Mouse (Mus musculus) embryonic facial prominence, embryonic 14.5 days (tissue): ENCODE results near the gene Ifngr2. TPM values are rescaled to one million over a fixed set of nuclear protein-coding genes. Genes with fewer than 3 reads are reported as not detected.

Experiments
- ATAC-seq: fragments of 200-750 bp; cut with Nextera tagmentation; 2 replicates; pipeline ENCODE4 v1.8.0; 2017; ENCODE audit warnings: low read depth, moderate number of reproducible peaks, moderate TSS enrichment
- DNase-seq: peaks from one replicate; pipeline ENCODE4 v3.0.0-alpha.2; 2015; ENCODE audit warnings: low spot score
- H3K27ac ChIP-seq: fragments of 300-500 bp; sonication (generic); replicated peaks from 2 replicates; pipeline ENCODE4 v1.5.1; 2014; ENCODE audit warnings: low read depth, mild to moderate bottlenecking, low read length, moderate library complexity
- H3K27me3 ChIP-seq: fragments of 300-500 bp; sonication (generic); replicated peaks from 2 replicates; pipeline ENCODE4 v1.6.1; 2014; ENCODE audit warnings: low read length; ENCODE audit not compliant: control insufficient read depth, insufficient read depth
- H3K36me3 ChIP-seq: fragments of 300-500 bp; sonication (generic); 2 replicates; pipeline ENCODE4 v1.6.1; 2014; ENCODE audit warnings: low read length, mixed read lengths; ENCODE audit not compliant: control insufficient read depth, insufficient read depth
- H3K4me1 ChIP-seq: fragments of 300-500 bp; sonication (generic); 2 replicates; pipeline ENCODE4 v1.6.1; 2014; ENCODE audit warnings: antibody characterized with exemption, low read length; ENCODE audit not compliant: control insufficient read depth, insufficient read depth
- H3K4me2 ChIP-seq: fragments of 300-500 bp; sonication (generic); 2 replicates; pipeline ENCODE4 v1.6.1; 2014; ENCODE audit warnings: low read depth, mild to moderate bottlenecking, low read length, moderate library complexity, mixed read lengths
- H3K4me3 ChIP-seq: fragments of 300-500 bp; sonication (generic); 2 replicates; pipeline ENCODE4 v1.5.1; 2014; ENCODE audit warnings: low read depth, mild to moderate bottlenecking, low read length
- H3K9ac ChIP-seq: fragments of 300-500 bp; sonication (generic); 2 replicates; pipeline ENCODE4 v1.6.1; 2014; ENCODE audit warnings: low read depth, mild to moderate bottlenecking, low read length, moderate library complexity, mixed read lengths
- H3K9me3 ChIP-seq: fragments of 300-500 bp; sonication (generic); 2 replicates; pipeline ENCODE4 v1.6.1; 2016; ENCODE audit warnings: low read length; ENCODE audit not compliant: control insufficient read depth
- WGBS: fragments of 180-500 bp; shearing (Covaris S2); extraction: QIAGEN DNeasy Blood & Tissue Kit; methylation state at CpG from one replicate; pipeline ENCODE4 v1.1.7; 2014; 5-methylcytosine and 5-hydroxymethylcytosine counted together
- polyA plus RNA-seq: library from polyadenylated mRNA; unstranded; fragments of >200 nt; fragmentation: Nextera tagmentation; extraction: Ambion mirVana; gene quantifications from 2 replicates; pipeline ENCODE4 v1.2.1, GENCODE M21; 2014

Gene Ifngr2
- 51.0 and 55.9 TPM in 2 replicates for polyA plus RNA-seq

DNA sequence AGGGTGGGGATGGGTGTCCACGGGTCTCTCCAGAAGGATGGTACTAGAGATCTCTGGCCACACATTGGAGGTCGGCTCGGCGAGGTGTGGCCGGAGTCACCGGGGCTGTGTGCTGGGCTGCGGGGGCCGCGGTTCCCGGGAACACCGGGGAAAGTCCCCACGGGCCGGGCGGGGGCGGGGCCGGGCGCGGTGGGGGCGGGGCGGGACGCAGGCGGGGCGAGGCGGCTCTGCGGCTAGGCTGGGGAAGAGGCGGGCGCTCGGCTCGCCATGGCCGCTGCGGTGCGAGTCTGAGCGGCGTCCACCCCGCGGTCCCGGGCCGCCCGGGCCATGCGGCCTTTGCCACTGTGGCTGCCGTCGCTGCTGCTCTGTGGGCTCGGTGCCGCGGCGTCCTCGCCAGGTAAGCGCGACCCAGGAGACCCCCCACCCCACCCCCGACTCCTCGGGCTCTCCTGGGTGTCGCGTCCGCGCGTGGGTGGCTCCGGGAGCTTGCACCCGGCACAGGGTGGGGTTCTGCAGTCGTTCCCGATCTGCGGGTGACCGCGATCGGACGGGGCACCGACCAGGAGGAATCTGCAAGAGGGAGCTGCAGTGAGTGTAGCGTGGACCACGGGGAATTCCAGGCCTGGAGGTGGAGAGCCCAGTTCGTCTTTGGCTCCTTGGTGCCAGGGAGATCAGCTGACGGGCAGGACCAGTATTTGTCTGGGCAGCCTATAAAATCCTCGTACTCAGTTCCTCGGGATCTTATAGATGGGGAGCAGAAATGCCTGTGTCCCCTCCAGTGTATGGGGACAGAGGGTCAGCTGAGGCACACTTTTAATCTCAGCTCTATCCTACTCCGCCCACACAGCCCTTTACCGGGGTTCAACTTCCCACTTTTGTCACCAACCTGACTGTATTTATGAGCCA lies at the start of gene Ifngr2:
Ifngr2 (plus strand) TSS at position 237 of the 906 bp plus-strand sequence.
- H3K27me3 ChIP-seq, result no peaks in the 10 kb centered on the region; the same call in 1 of the 2 replicates
- DNase-seq (no peak), ATAC-seq (peak; percentile 89)
- no peaks in the 10 kb centered on the region for H3K36me3 ChIP-seq
- H3K4me3 ChIP-seq, result peak within 1 kb of the TSS; percentile 95
- H3K9ac ChIP-seq, result peak within 1 kb of the TSS; percentile 95
- WGBS, result 2% methylated on average over 23 of the region's 74 CpGs
- H3K4me1 ChIP-seq, result peaks cover 20% of the 10 kb centered on the region
- H3K27ac ChIP-seq, result peak within 1 kb of the TSS; percentile 76
- peak within 1 kb of the TSS; percentile 72 for H3K4me2 ChIP-seq
- no peaks in the 10 kb centered on the region for H3K9me3 ChIP-seq

DNA sequence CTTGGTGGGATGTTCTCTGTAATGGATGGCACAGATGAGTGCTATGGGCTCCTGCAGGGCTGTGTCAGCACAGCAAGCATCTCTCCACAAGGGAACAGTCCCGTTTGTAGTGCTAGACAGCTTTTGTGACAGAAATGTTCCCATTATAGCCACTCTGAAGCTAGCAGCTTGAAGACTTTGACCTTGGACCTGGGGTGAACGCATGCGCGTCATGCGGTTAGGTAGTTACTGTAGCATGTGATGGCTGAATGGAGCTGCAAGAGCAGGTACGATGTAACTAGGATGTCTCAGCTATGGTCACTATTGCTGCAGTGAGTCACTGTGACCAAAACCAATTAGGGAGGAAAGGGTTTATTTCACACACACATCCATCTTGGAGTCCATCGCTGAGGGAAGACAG lies 48.8 kb upstream of the Ifngr2 start:
- Histone ChIP-seq H3K4me1 (no peaks in the 10 kb centered on the region), H3K36me3 (peaks cover 84% of the 10 kb centered on the region), H3K4me3 (no peak overlapping the region), H3K27ac (no peak overlapping the region), H3K9me3 (no peaks in the 10 kb centered on the region), H3K9ac (no peak overlapping the region), H3K4me2 (no peak overlapping the region), H3K27me3 (no peaks in the 10 kb centered on the region)
- ATAC-seq (no peak), DNase-seq (no peak)
- 90% methylated on average over 7 of the region's 7 CpGs for WGBS

DNA sequence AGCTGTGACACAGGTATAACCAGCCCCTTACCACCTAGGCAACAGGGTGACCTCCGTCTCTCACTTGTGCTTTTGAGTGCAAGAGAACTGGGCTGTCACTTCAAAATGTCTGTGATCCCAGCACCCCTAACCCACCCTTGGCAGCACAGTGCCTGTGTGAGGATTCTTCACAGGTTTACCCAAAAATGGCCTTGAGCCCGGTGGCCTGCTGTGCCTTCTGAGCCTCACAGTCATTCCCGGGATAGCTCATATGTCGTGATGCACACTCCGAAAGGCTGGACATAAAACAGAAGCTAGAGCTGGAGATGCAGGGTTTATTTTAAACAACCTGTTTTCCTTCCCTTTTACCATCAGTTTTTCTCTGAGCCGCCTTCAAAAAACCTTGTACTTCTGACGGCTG lies 42.2 kb upstream of the Ifngr2 start:
- 95% methylated on average over 7 of the region's 7 CpGs for WGBS
- H3K36me3 ChIP-seq, result peaks cover 76% of the 10 kb centered on the region
- ATAC-seq (no peak), DNase-seq (no peak)
- H3K4me1 ChIP-seq, result no peaks in the 10 kb centered on the region
- H3K27ac ChIP-seq, result no peak overlapping the region
- no peak overlapping the region for H3K9ac ChIP-seq
- no peak overlapping the region for H3K4me3 ChIP-seq
- H3K9me3 ChIP-seq, result no peaks in the 10 kb centered on the region
- no peak overlapping the region for H3K4me2 ChIP-seq
- H3K27me3 ChIP-seq, result no peaks in the 10 kb centered on the region

DNA sequence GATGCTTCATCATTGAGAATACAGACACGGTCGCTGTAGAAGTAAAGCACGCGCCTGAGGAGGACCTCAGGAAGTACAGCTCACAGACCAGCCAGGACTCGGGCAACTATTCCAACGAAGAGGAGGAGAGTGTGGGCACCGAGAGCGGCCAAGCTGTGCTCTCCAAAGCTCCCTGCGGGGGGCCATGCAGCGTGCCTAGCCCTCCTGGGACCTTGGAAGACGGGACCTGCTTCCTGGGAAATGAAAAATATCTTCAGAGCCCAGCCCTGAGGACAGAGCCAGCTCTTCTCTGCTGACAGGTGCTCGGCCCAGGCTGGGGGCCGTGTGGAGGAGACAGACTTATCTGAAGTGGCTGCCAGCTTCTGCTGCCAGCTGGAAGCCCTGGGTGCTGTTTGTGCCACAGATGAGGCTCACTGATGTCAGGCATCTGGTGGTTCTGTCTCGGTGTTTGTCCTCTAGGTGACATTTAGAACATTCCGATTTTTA lies 41.7 kb upstream of the Ifngr2 start:
- 89% methylated on average over 15 of the region's 15 CpGs for WGBS
- Histone ChIP-seq H3K27ac (no peak overlapping the region), H3K9ac (no peak overlapping the region), H3K4me1 (no peaks in the 10 kb centered on the region), H3K9me3 (no peaks in the 10 kb centered on the region), H3K27me3 (no peaks in the 10 kb centered on the region), H3K36me3 (peaks cover 73% of the 10 kb centered on the region), H3K4me2 (no peak overlapping the region), H3K4me3 (no peak overlapping the region)
- DNase-seq (no peak), ATAC-seq (no peak)

DNA sequence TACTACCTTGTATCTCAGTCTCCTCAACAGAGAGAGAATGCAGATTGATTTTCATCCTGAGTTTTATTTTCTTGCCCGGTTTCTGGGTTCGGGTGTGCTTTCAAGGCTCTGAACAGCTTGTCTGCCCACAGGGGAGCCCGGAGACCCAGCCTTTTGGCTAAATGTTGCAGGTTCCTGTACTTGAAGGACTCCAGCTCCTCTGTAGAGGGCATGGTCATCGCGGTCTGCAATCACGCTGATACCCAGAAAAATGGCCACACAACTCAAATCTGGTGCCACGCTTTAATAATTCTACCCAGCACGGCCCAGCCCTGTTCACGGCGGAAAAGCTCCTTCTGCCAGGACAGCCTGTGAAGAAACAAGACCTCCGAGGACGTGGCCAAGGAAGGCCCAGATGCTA lies 40.5 kb upstream of the Ifngr2 start:
- H3K27ac ChIP-seq, result no peak overlapping the region
- no peak for ATAC-seq
- H3K36me3 ChIP-seq, result peaks cover 61% of the 10 kb centered on the region
- no peak overlapping the region for H3K9ac ChIP-seq
- H3K4me3 ChIP-seq, result no peak overlapping the region
- H3K4me1 ChIP-seq, result no peaks in the 10 kb centered on the region
- no peak for DNase-seq
- H3K27me3 ChIP-seq, result no peaks in the 10 kb centered on the region
- no peak overlapping the region for H3K4me2 ChIP-seq
- H3K9me3 ChIP-seq, result no peaks in the 10 kb centered on the region
- 93% methylated on average over 12 of the region's 12 CpGs for whole genome bisulfite sequencing

DNA sequence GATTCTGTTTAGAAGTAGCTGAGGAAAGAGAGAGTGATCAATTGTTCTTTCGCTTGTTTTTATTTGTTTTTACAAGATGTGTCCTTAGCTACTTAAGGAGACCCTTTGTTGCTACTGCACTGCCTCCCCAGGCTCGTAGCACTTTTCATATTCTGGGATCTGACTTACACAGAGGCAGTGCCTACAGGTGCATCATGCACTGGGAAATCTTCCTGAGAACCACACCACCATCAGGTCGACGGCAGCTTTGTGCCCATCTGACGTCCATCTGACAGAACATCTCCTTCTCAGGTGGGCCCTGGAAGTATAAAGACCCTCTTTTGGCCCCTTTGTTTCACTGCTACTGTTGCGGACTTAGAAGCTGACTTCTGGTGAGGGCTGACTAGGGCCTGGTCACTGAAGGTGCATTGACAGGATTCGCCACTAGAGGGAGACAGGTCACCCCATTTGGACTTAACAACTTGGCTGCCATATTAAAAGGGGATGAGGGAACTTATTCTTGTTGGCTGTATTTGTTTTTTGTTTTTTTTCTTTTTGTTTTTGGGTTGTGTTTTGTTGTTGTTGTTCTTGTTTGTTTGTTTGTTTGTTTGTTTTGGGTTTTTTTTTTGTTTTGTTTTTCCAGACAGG lies 34.6 kb upstream of the Ifngr2 start:
- H3K9ac ChIP-seq, result no peak overlapping the region
- H3K9me3 ChIP-seq, result no peaks in the 10 kb centered on the region
- H3K4me2 ChIP-seq, result no peak overlapping the region
- 33% methylated on average over 7 of the region's 7 CpGs for WGBS
- no peak overlapping the region for H3K4me3 ChIP-seq
- no peaks in the 10 kb centered on the region for H3K27me3 ChIP-seq
- H3K36me3 ChIP-seq, result peaks cover 13% of the 10 kb centered on the region; the same call in 1 of the 2 replicates
- H3K27ac ChIP-seq, result no peak overlapping the region
- ATAC-seq (peak; percentile 67; the same call in 1 of the 2 replicates), DNase-seq (peak; percentile 75)
- no peaks in the 10 kb centered on the region for H3K4me1 ChIP-seq

DNA sequence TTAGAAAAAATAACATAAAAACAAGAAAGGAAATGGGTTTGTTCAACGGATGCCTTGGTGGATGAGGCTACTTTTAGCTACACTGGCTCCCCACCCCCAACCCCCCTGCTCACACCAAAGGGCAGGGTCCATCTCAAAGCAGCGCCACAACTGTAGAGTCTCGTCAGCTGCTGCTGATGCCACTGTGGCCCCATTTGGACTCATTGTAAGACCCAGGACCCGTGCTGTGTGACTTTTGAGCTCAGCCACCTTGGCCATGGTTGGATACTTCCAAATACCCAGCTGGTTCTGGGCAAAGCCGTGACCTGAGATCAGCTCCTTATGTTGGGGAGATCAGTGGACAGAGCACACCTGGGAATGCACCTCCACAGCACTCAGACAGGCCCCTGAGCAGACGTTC lies 33.8 kb upstream of the Ifngr2 start:
- H3K9ac ChIP-seq, result no peak overlapping the region
- 93% methylated on average over 6 of the region's 6 CpGs for WGBS
- H3K9me3 ChIP-seq, result no peaks in the 10 kb centered on the region

DNA sequence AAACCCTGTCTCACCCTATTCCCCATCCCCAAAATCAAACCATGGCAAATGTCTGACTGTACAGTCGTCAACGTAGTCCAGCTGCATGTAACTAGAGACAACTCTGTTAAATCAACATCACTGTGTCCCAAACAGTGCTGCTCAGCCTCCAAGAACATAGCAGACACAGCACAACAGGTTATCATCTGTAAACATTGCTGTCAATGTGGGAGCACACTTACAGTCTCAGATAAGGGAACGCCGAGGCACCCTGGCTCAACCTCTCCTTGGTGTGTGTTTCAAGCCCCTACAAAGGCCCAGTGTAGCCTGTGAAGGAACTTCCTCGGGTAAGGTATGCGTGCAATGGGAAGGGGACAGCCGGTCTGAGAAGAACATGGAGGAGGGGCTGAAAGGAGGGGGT lies 29.9 kb upstream of the Ifngr2 start:
- 74% methylated on average over 7 of the region's 7 CpGs for WGBS
- no peaks in the 10 kb centered on the region for H3K27me3 ChIP-seq
- H3K9me3 ChIP-seq, result no peaks in the 10 kb centered on the region
- ATAC-seq, result no peak
- no peaks in the 10 kb centered on the region for H3K36me3 ChIP-seq
- H3K9ac ChIP-seq, result no peak overlapping the region
- H3K4me3 ChIP-seq, result no peak overlapping the region
- DNase-seq, result no peak
- no peak overlapping the region for H3K27ac ChIP-seq
- no peaks in the 10 kb centered on the region for H3K4me1 ChIP-seq
- no peak overlapping the region for H3K4me2 ChIP-seq

More for the DNA sequence above, 33.8 kb upstream of the Ifngr2 start:
- ATAC-seq (no peak), DNase-seq (no peak)
- no peak overlapping the region for H3K4me3 ChIP-seq
- no peaks in the 10 kb centered on the region for H3K27me3 ChIP-seq
- 0 out of 2 replicates have a peak, but pooled peaks cover 9% of the 10 kb centered on the region for H3K36me3 ChIP-seq
- no peak overlapping the region for H3K4me2 ChIP-seq
- no peak overlapping the region for H3K27ac ChIP-seq
- H3K4me1 ChIP-seq, result no peaks in the 10 kb centered on the region
